Mouse (Mus musculus): ENCODE measurements around the gene Erbb3. TPM values are rescaled to one million over a fixed set of nuclear protein-coding genes. Genes with fewer than 3 reads are reported as not detected.
A peak's percentile ranks its signal among the peaks of the same experiment; 100 is the strongest.
"Not testable (repeated sequence)": the region's sequence is repeated elsewhere in the genome, so short reads cannot be mapped to it uniquely, and the experiment has no call there.

Gene Erbb3
- total RNA-seq, 4 experiments from 2014 or later = 6.8 to 8.4 (median 8.1) TPM

DNA sequence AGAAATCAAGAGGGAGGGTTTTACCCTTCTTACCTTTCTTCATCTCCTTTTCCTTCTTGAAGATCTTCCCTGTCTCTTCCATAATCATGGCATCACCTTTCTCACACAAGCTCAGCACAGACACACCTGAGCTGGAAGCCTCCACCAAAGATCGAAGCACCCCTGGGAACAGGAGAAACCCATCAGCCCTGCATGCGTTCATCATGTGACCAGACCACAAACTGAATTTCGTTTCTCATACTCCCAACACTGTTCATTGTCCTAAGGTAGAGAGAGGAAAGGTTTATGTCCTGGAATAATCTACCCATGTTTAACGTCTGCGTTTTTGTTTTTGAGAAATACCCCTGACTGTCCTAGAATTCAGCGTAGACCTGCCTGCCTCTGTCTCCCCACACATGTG is 25.9 kb downstream of the Erbb3 start:
- no peak for DNase-seq (ENCODE audit: low spot score in 2 of 2)

DNA sequence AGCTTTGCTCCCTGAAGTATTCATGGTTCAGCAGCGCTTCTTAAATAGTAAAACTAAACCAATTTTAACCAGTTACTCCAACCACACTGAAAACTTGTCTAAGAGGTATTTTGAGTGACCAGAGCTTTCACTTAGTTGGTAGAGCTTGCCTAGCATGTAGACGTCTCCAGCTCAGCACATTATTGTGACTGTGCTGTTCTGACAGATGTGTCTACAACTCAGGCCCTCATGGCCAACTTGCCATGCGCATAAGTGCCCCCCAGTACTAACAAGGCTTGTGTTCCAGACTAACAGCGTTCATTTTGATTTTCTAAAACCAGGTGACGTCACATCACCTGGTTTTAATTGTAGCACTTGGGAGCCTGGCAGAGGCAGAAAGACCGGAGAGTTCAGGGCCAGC is 32.5 kb downstream of the Erbb3 start:
- DNase-seq (ENCODE audit: low spot score in 2 of 2) = no peak

DNA sequence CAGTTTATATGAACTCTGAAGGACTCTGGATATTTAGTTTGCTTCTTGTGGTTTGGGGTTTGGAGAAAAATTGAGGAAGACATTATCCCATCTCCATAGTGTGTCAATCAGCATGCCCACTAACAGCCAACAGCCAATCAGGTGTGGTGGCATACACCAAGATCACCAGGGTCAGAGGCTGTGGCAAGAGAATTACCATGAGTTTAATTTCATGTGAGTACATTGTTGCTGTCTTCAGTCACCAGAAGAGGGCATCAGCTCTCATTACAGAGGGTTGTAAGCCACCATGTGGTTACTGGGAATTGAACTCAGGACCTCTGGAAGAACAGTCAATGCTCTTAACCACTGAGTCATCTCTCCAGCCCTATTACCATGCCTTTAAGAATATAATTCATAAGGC is 33.2 kb downstream of the Erbb3 start:
- DNase-seq (ENCODE audit: low spot score in 2 of 2) = no peak

DNA sequence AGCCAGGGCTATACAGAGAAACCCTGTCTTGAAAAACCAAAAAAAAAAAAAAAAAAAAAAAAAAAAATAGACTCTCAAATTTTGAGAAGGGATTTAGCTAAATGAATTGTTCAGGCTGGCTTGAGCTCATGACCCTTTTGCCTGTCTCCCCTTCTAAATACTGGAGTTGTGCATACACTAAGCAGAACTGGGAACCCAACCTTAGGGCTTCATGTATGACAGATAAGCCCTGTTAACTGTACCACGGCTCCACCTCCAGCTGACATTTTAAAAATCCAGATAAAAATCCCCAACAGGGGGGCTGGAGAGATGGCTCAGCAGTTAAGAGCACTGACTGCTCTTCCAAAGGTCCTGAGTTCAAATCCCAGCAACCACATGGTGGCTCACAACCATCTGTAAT is 33.9 kb downstream of the Erbb3 start:
- not testable (repeated sequence) for DNase-seq (ENCODE audit: low spot score in 2 of 2)

DNA sequence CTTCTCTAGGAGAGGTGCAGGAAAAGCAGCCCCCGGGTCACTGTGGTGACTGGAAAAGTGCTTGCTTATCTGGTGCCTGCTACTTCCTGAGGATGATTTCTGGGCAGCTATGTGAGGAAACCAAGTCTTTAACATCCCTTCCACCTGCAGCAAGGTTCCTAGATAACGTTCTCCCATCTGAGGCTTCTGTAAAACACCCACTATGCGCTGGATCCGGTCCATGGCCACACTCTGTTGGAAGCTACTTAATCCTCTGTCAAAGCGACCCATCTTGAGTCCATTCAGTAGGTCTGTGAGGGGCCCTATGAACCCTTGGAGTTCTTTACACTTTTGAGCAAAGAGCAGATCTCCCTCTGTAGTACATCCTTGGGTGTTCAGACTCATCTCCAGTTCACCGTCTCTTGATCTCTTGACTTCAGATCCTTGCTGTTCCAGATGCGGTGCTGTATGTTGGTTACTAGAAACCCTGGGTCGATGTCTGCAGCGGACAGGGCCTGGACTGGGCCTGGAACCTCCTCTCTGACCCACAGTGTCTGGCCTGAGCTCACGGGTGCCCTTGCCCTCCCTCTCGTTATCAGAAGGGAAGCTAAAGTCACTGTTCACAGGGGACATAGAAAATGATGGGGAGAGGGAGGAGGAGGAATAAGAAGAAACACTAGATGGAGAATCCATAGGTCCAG is 39.2 kb downstream of the Erbb3 start:
- not testable (repeated sequence) for DNase-seq (ENCODE audit: low spot score in 2 of 2)

DNA sequence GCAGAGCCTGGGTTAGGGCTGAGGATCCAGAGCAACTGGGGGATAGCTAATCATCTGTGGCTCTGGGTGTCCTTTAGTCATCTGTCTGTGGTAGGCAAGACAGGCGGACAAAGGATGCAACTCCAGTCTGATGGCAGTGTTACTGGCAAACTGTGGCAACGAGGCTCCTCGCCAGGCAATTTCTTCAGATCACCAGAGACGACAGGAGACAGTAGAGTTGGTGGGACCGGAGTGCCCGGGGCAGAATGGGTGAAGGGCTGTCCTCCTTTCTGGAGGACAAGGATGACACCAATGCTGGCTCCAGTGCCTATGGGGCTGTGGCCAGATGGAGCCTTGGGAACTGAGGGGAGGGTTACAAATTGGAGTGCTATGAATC is 39.8 kb downstream of the Erbb3 start:
- peak; percentile 21 to 47 for DNase-seq (ENCODE audit: low spot score in 2 of 2)

DNA sequence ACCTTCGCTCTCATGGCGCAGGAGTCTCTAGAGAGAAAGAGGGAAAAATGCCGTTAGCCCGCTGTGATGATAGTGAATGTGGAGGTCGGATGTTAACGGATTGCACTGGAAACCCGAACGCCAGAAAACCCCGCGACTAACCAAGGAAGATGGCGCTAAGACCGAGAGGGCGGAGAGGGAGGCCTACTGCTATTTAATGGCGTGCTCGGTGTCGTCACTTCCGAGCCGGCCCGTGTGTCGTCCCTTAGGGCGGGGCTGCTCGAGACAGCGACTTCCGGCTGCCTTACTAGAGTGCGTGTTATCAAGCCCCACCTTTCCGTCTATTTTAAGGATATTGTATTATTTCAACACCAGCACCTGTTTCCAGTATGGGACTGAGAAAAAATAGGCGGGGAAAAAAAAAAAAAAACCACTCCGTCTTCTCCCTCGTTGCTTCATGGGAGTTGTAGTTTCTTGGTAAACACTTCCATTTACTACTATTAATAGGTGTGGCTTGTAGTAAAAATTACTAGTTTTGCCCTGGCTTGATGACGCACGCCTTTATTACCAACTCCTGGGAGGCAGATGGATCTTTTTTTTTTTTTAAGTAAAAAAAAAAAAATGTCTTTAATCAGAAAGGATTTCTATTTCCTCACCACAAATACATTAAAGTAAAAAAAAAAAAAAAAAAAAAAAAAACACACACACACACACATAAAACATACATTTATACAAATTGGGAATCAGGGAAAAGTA is 40.3 kb downstream of the Erbb3 start, which contains the start of gene Rpl41:
Rpl41 (minus strand) TSS at position 359 of the 735 bp plus-strand sequence.
- peak; percentile 91 to 93 for DNase-seq (ENCODE audit: low spot score in 2 of 2)

DNA sequence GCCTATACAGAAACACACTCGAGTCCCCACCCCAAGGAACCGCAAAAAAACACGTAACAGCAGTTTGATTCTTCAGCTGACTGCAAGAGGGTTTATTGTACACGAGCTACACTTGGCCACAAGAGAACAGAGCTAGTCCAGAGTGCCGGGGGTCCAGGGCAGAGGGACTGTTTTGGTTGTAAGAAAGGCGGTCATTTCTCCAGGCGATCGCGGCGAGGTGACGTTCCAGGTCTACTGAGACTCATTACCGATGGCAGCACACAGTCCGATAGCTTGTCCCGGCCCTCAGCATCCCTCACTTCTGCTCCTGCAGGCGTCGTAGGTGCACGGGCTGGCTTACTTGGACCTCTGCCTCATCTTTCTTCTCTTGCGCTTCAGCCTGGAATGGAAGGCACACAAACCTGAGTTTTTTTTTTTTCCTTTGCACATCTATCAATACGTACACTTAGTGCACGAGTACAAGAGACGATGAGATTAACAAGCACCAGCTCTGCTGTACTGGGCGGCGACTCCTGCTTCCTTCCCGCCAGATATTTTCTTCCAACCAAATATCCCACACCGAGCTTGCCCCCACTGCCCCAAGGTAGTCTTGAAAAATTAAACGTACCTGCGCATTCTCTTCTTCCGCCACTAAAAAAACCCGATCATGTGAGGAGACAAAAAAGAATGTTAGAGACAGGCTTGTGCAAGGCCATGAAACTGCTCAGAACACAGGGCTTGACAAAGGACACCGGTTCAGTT is 41.2 kb downstream of the Erbb3 start:
- not testable (repeated sequence) for DNase-seq (ENCODE audit: low spot score in 2 of 2)

DNA sequence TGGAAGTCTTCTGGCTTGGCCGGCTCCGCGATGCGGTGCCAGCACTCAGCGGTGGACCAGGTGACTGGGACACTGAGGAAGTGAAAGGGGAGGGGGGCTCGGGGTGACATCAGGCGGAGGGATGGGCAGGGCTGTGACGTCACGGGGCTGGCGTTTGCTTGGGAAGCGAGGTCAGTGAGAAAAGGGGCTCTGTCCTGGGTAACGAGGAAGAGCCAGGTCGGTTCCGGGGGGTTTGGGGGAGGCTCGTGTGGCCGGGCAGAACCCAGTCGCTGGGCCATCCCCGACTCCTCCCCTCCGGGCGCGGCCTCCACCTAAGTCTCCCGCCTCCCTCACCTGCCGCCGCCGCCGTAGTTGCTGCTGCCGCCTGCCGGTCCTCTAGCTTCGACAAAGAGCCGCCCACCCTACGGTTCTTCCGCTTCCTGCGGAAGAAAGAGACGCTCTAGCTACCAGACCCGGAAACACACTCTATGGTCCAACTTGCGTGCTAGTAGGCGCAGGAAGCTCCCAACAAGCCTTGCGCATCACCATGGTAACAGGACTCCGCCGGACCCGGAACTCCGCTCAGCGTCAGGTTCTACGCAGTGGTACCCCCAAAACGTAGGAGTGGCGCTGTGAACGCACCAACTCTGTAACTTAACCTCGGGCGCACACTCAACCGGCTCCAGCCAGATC is 42.0 kb downstream of the Erbb3 start, which contains the start of gene Zc3h10:
Zc3h10 (minus strand) TSS at position 414 of the 672 bp plus-strand sequence.
- peak; percentile 95 to 97 for DNase-seq (ENCODE audit: low spot score in 2 of 2)

DNA sequence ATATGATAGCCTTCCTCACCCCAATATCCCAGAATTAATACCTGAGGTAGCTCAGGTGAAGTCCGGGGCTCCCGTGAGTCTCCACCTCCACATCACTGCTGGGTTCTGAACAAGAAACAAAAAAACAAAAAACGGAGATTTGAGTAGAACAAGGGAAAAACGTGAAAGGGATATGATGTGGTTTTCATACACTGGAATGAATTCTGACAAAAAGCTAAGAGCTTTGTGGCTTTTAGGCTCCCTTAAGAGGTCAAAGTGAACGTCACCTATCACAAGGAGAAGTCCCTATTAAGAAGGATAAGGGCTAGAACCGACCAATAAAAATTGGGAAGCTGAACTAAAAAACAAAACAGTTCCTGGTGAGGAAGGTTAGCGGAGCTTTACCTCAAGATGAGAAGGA is 42.7 kb downstream of the Erbb3 start:
- no peak for DNase-seq (ENCODE audit: low spot score in 2 of 2)

DNA sequence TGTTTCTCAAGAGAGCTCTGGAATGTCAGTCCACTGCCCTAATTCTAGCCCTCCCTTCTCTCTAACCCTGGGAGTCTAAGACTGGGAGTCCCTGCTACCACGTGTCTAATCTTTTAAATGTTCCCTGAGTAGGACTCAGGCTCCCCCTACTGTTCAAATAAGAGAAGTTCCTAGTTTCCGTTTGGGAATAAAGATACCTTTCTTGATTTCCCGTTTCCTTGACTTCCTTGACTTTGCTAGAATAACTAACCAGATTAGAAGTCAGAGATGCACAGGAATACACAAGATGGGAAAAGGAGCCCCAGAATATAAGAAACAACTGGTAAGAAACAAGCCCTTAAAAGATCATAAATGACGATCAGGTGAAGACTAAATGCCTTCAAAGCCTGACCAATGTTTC is 43.1 kb downstream of the Erbb3 start:
- no peak for DNase-seq (ENCODE audit: low spot score in 2 of 2)

DNA sequence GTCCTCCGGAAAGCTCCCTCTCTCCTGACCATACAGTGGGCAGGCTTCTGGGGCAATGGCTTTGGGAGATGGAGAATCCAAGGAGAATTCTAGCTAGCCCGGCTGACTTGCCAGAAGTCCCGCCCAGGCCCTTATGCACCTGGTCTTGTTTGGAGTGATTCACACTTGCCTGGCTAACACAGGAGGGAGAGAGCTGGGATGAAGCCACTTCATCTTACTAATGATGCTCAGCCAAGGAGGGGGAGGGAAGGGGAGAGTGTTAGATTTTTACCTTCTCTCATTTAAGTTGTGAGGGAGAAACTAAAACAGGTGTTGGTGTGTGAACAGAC is 43.9 kb downstream of the Erbb3 start:
- DNase-seq (ENCODE audit: low spot score in 2 of 2) = no peak

DNA sequence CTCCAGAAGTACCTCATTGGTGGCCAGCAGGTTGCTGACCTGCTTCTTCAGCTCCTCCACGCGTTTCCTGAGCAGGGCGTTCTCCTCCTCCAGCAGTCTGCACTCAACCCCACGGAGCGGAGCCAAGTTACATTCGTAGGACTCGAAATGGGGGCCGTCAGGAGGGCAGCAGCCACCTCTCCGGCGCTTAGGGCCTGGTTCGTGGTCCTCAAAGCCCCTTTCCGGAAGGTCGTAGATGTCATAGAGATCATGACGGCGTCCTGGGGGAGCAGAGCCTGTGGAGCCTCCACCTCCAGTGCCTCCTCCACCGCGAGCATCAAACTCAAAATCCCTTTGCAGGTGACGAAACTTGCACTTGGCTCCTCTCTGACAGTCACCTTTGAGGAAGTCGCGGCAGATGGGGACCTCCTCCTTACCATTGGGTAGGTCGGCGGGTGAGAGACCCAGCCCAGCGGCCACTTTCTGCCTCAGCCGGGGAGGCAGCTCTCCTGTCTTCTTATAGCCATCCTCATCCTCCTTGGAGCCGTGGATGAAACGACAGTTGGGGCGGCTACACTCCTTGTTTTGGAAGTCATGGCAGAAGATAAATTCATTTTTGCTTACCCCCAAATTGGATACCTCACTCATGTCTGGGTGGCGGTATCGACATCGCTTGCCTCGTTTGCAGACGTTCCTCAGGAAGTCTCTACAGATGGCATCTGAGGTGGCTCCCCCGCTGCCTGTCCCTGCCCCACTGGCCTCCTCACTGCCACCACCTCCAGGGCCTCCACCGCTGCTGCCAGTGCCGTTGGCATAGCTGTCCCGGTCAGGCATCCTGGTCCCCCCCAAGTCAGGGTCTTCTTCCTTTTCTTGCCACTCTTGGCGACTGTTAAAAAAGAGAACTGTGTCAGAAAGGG is 44.5 kb downstream of the Erbb3 start:
- no peak for DNase-seq (ENCODE audit: low spot score in 2 of 2)

DNA sequence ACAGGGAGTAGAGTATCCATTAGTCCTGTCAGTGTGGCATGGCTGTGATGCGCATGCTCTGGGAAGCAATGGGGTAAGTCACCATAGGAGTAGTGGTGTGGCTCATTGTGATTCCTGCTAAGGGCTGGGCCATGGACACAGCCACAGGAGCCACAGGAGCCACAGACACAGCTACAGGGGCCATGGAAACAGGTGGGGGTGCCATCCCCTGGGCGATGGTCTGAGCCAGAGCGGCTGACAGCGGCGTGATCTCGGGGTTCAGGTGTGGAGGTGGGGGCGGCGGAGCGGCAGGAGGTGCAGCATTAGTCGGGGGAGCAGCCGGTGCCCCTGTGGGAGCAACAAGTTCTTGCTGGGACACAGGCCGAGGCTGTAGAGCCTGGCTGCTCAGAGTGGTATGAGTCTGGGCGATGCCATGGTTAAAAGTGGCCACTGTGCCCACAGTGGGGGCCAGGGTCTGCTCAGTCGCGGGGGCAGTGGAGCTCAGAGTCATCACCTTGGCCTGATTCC is 45.2 kb downstream of the Erbb3 start:
- no peak for DNase-seq (ENCODE audit: low spot score in 2 of 2)

DNA sequence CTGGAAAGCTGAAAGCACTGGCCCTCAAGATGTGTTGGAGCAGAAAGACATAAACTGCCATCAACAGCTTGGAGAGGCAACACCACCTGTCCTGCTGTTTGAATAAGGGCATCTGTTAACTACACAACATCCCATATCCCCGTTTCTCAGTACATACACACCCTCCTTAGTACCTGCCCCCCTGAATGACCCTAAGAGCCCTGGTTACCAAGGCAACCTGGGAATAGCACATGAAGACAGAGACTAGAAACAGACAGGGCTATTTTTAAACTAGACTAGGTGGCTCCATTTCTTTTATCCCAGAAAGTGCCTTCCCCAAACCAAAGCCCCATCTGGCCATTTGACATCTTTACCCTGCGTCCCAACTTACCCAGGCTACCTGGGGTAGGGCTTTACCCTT is 46.4 kb downstream of the Erbb3 start:
- DNase-seq (ENCODE audit: low spot score in 2 of 2) = no peak

DNA sequence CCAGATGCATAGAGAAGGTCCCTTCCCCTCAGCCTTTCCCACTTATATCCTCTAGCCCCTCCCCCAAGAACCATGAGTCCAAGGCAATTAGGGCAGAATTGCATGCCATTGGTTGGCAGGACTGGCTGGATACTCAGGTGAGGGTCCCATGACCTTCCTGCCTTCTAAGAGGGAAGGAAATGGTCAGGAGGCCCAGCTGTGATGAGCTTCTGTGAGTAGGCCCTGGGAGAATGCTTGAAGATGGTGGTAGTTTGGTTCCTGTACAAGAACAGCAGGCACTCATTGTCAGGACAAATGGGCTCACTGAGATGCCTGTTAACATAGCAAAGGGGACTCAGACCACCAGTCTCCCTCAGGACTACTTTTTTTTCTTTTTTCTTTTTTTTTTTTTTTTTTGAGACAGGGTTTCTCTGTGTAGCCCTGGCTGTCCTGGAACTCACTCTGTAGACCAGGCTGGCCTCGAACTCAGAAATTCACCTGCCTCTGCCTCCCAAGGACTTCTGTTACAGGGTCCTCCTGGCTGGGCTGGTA is 51.0 kb downstream of the Erbb3 start:
- no peak for DNase-seq (ENCODE audit: low spot score in 2 of 2)

DNA sequence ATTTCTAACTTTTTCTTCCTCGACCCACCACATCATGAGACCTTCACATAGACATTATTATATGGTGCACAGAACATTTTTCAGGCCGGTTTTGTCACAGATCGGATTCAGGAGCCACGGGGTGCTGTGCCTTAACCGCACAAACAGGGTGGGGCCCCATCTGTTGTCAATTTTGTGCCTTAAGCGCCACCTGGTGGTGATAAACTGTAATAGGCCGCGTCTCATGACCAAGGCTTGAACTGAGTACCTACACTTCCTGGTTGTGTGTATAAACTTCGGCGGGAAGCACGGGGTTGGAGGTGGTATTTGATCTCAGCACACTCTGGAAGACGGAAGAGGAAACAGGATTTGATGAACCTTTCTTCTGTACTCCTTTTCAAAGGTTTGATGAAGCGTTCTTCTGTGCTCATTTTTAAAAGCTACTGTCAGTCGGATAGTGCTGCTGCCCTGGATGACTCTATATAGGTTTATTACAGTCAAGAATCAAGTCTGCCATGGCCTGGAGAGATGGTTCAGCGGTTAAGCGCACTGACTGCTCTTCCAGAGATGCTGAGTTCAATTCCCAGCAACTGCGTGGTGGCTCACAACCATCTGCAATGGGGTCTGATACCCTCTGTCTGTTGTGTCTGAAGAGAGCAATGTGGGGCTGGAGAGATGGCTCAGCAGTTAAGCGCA is 53.0 kb downstream of the Erbb3 start:
- peak; percentile 84 to 93 for DNase-seq (ENCODE audit: low spot score in 2 of 2)

DNA sequence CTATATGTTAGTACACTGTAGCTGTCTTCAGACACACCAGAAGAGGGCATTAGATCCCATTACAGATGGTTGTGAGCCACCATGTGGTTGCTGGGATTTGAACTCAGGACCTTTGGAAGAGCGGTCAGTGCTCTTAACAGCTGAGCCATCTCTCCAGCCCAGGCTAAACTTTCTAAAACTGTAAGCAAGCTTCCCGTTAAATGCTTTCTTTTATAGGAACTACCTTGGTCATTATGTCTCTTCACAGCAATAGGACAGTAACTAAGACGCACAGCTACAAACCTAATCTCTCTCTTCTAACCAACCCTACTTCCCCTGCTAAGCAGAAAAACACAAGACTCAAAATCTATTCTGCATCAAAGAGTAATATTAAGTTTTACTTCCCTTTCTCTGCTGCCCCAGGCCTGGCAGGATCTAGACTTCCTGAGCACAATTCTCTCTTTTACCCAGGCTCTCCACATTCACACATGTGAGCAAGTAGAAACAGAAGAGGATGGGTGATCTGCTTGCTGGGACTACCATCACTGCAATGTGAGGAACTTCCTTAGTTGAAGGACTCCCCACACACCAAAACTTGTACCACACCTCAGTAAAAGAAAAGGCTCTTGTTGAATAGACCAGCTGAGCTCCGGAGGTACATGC is 53.7 kb downstream of the Erbb3 start:
- no peak for DNase-seq (ENCODE audit: low spot score in 2 of 2)

DNA sequence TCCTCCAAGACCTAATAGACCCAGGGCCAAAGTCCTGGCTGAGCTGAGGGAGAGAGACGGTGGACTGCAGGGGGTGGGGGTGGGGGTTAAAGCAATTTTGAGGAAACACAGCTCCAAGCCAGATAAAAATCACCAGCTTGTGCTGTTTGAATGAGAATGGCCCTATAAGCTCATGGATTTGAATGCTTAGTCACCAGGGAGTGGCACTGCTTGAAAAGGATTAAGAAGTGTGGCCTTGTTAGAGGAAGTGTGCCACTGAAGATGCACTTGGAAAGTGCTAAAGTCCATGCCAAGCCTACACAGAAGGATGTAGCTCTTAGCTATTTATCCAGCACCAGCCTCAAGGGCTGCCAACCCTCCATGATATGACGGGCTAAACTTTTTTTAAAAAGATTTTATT is 54.2 kb downstream of the Erbb3 start:
- DNase-seq (ENCODE audit: low spot score in 2 of 2) = no peak

Data from layer of hippocampus, adult 8-10 months (tissue).